Mouse (Mus musculus) R1 (cell line): Measurements from ENCODE around the gene Rfx4.
A peak's percentile ranks its signal among the peaks of the same experiment; 100 is the strongest.

Source experiments
- DNase-seq: peaks from one replicate; pipeline ENCODE4 v3.0.0-alpha.2; 2018; ENCODE audit warnings: low read depth, low spot score

Gene Rfx4

GRCm38 (mm10) chr10:84811171-84811912 is 55.5 kb downstream of the Rfx4 start:
- no peak for DNase-seq

- no peak for DNase-seq
These were observed 56.0 kb downstream of the Rfx4 start for GRCm38 (mm10) chr10:84811913-84812295.

DNA sequence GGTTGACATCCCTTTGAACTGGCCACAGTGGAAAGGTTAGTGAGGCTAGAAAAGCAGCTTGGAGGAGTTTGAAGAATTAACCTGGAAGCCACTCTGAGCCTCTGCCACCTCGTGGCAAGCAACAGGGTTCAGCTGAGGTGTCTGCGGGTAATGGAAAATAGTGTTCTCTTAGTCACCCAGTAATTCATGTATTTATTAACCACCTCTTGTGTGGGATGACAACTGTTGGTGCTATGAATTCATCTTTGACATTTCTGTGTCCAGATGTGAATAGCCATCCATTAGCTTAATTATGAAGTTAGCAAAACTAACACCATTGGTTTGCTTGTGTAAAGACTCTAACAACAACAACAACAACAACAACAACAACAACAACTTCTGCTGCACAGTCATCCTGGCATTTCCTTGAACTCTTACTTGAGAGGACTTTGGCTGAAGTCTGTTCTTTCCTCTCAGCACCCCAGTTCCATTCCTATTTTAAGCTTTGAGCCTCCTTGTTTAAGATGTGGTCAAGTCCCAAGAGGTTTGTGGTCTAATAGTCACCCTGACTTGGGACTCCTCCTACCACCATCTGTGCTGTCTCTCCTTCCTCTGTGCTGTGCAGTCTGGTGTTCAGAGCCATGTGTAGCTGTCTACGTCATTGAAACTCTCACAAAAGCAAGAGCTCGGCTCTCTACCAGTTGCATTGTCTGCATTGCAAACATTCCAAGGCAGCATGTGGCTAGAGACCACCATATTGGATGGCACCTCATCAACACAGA is 60.0 kb downstream of the Rfx4 start:
- DNase-seq: no peak

DNA sequence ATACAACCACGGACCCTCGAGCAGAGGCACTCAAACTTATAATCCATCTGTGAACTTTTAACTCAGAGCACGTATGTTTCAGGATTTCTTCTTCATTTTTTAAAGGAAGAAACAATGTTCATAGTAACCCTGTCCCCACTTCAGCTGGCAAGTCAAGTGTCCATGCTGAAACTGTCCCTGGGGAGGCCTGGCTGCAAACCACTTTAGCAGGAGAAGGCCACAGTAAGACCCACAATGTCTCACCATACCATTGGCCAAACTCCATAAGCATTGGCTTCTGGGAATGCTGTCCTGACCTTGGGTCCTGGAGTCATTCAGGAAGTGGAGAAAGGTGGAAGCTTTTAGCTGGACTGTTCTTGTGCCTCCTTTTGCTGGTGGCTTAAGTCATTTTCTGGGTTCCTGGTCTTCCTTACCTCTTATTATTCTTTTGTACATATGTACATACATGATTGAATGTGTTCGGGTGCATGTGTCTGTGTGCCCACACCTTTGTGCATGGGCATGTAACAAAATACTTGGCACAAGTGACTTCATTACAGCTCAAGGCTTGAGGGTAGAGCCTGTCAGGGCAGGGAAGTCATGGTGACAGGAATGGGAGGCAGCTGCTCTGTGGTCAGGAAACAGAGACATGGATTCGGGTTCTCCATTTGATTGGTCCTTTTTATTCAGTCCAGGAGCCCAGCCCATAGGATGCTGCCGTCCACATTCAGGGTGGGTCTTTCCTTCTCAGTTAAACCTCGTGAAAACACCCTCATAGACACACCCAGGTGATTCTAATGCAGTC is 61.4 kb downstream of the Rfx4 start:
- DNase-seq: no peak

DNA sequence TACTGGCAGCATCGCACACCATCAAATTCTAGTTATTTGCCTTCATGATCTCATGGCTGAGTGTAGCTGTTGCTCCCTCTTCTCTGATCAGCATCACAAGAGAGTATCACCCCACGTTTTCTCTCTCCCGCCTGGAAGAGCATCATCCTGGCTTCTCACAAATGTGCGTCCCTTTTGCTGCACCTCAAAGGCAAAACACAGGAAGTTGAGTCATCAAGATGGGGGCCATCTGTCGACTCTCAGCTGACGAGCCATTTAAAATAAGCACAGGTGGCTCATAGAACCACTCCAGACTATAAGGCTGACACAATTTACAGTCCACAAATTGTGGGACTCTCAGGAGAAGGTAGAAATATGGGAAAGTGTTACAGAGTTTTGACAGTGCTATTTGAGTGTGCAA is 63.8 kb downstream of the Rfx4 start:
- DNase-seq: no peak

GRCm38 (mm10) chr10:84820230-84820629 is 64.4 kb downstream of the Rfx4 start:
- DNase-seq: no peak

- DNase-seq: no peak
These were observed 66.9 kb downstream of the Rfx4 start for GRCm38 (mm10) chr10:84822741-84823151.

- no peak for DNase-seq
These were observed 67.8 kb downstream of the Rfx4 start for GRCm38 (mm10) chr10:84823621-84824020.

DNA sequence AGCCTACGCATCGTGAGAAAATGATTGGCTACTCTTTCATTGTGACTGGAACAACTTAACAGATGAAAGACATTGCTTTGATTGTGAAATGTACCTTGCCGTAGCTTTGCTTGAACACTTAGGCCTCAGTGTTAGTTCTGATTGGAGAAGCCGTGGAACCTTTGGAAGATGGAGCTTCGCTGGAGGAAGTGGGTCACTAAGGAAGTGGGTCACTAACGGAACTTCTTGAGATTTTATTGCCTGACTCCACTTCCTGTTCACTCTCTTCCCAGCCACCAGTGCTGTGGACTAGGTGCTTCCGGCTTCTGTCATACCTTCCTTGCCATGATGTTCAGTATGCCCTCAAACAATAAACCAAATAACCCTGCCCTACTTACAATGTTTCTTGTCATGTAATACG is 73.1 kb downstream of the Rfx4 start:
- no peak for DNase-seq

DNA sequence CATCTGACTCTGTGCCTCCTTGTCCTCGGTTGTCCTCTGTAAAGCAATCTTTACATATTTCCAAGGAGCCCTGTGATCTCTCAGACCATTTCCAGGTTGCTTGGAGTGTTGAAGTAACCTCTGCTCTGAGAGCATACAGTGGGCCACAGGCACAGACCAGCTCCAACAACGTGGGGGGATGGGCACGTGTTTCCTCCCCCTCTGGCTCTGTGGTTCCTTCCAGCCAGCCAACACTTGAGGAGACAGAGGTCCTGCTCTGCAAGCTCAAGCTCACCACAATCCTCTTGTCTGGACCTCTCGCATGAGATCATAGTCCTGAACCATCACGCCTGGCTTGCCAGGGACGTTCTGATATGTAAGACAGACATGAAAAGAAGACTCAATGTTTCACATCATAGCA is 79.7 kb downstream of the Rfx4 start:
- DNase-seq: no peak

DNA sequence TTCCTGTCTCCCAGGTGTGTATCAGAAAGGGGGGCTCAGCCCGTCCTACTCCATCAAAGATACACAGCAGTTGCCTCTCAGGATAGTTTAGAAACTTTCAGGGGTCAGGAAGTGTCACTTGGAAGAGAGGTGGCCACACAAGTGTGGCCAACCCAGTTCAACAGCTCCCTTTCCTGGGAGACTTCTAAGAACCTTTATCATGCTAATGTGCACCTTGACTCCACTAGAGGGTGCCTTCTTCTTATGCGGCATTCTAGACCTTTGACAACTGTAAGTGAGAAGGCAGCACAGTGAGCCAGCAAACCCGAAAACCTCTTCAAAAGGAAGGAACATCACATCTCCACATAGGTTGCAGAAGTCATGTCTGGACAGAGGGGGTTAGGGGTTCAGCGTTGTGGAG is 80.2 kb downstream of the Rfx4 start:
- DNase-seq: peak; percentile 71

- no peak for DNase-seq
These were observed 81.5 kb downstream of the Rfx4 start for GRCm38 (mm10) chr10:84837355-84837754.

GRCm38 (mm10) chr10:84838850-84839473 is 83.1 kb downstream of the Rfx4 start:
- DNase-seq: peak; percentile 30

- no peak for DNase-seq
These were observed 90.8 kb downstream of the Rfx4 start for GRCm38 (mm10) chr10:84846638-84847037.

- no peak for DNase-seq
These were observed 96.4 kb downstream of the Rfx4 start for GRCm38 (mm10) chr10:84851981-84852979.

GRCm38 (mm10) chr10:84854059-84854458 is 98.2 kb downstream of the Rfx4 start:
- no peak for DNase-seq

- DNase-seq: no peak
These were observed 99.6 kb downstream of the Rfx4 start for GRCm38 (mm10) chr10:84855466-84855865.

- DNase-seq: no peak
These were observed 102.5 kb downstream of the Rfx4 start for GRCm38 (mm10) chr10:84858371-84858770.

GRCm38 (mm10) chr10:84858806-84859496 is 103.1 kb downstream of the Rfx4 start:
- DNase-seq: peak; percentile 86
